Mouse (Mus musculus) heart, embryonic 12.5 days (tissue): ENCODE data around the gene Pdzd4. TPM values are rescaled to one million over a fixed set of nuclear protein-coding genes. Genes with fewer than 3 reads are reported as not detected.

Experiments
- ATAC-seq: fragments of 200-750 bp; cut with Nextera tagmentation; 2 replicates; pipeline ENCODE4 v1.8.0; 2017; ENCODE audit warnings: moderate TSS enrichment, moderate library complexity; ENCODE audit not compliant: insufficient number of reproducible peaks, low FRiP score
- H3K27ac ChIP-seq: fragments of 300-500 bp; sonication (generic); 2 replicates; pipeline ENCODE4 v1.5.1; 2016; ENCODE audit warnings: mild to moderate bottlenecking, moderate library complexity; ENCODE audit not compliant: poor library complexity, severe bottlenecking
- H3K27me3 ChIP-seq: fragments of 300-500 bp; sonication (generic); replicated peaks from 2 replicates; pipeline ENCODE4 v1.6.1; 2016; ENCODE audit warnings: mild to moderate bottlenecking, moderate library complexity
- H3K36me3 ChIP-seq: fragments of 300-500 bp; sonication (generic); 2 replicates; pipeline ENCODE4 v1.6.1; 2016; ENCODE audit warnings: mild to moderate bottlenecking, moderate library complexity
- H3K4me1 ChIP-seq: fragments of 300-500 bp; sonication (generic); replicated peaks from 2 replicates; pipeline ENCODE4 v1.6.1; 2016; ENCODE audit warnings: mild to moderate bottlenecking
- H3K4me2 ChIP-seq: fragments of 300-500 bp; sonication (generic); 2 replicates; pipeline ENCODE4 v1.6.1; 2016; ENCODE audit warnings: mild to moderate bottlenecking, moderate library complexity
- H3K4me3 ChIP-seq: fragments of 300-500 bp; sonication (generic); 2 replicates; pipeline ENCODE4 v1.5.1; 2016; ENCODE audit warnings: mild to moderate bottlenecking
- H3K9ac ChIP-seq: fragments of 300-500 bp; sonication (generic); 2 replicates; pipeline ENCODE4 v1.6.1; 2016; ENCODE audit warnings: mild to moderate bottlenecking, moderate library complexity
- H3K9me3 ChIP-seq: fragments of 300-500 bp; sonication (generic); replicated peaks from 2 replicates; pipeline ENCODE4 v1.6.1; 2016; ENCODE audit warnings: mild to moderate bottlenecking, moderate library complexity
- WGBS: fragments of 180-500 bp; shearing (Covaris S2); methylation state at CpG from one replicate; pipeline ENCODE4 v1.1.7; 2016; 5-methylcytosine and 5-hydroxymethylcytosine counted together
- polyA plus RNA-seq: library from polyadenylated mRNA; unstranded; fragments of >200 nt; fragmentation: Nextera tagmentation; extraction: Ambion mirVana; gene quantifications from 2 replicates; pipeline ENCODE4 v1.2.1, GENCODE M21; 2016

The Pdzd4 gene
- 0.42 and 0.54 TPM in 2 replicates for polyA plus RNA-seq

- H3K9ac ChIP-seq = peak within 1 kb of the TSS; percentile 64
- peak; percentile 63 for ATAC-seq
- H3K4me3 ChIP-seq = peak within 1 kb of the TSS; percentile 67
- 16% methylated on average over 76 of the region's 84 CpGs for WGBS
- H3K9me3 ChIP-seq = no peaks in the 10 kb centered on the region
- peaks cover 36% of the 10 kb centered on the region for H3K27me3 ChIP-seq
- H3K27ac ChIP-seq = no peak within 1 kb of the TSS
- H3K4me1 ChIP-seq = 0 out of 2 replicates have a peak, but pooled peaks cover 8% of the 10 kb centered on the region
- no peaks in the 10 kb centered on the region for H3K36me3 ChIP-seq
- peak within 1 kb of the TSS; percentile 88 for H3K4me2 ChIP-seq
Observed at GRCm38 (mm10) chrX:73824185-73825151, at the start of gene Pdzd4. TSS of gene Pdzd4 (minus strand) at chrX:73824969.

- Histone ChIP-seq H3K4me1 (no peaks in the 10 kb centered on the region), H3K27ac (no peak overlapping the region), H3K9ac (no peak overlapping the region), H3K36me3 (no peaks in the 10 kb centered on the region), H3K4me2 (no peak overlapping the region), H3K9me3 (no peaks in the 10 kb centered on the region), H3K27me3 (no peaks in the 10 kb centered on the region; the same call in 1 of the 2 replicates), H3K4me3 (no peak overlapping the region)
- 35% methylated on average over 1 of the region's 1 CpGs for WGBS
- ATAC-seq = no peak
Observed at GRCm38 (mm10) chrX:73871956-73872355, 47.2 kb upstream of the Pdzd4 start.

GRCm38 (mm10) chrX:73871474-73871873, 46.7 kb upstream of the Pdzd4 start:
- H3K4me1 ChIP-seq = no peaks in the 10 kb centered on the region
- H3K9ac ChIP-seq = no peak overlapping the region
- no peak for ATAC-seq
- no peak overlapping the region for H3K27ac ChIP-seq
- H3K36me3 ChIP-seq = no peaks in the 10 kb centered on the region
- H3K9me3 ChIP-seq = no peaks in the 10 kb centered on the region
- H3K27me3 ChIP-seq = no peaks in the 10 kb centered on the region; the same call in 1 of the 2 replicates
- no peak overlapping the region for H3K4me3 ChIP-seq
- no peak overlapping the region for H3K4me2 ChIP-seq

GRCm38 (mm10) chrX:73869334-73869733, 44.6 kb upstream of the Pdzd4 start:
- WGBS = 15% methylated on average over 5 of the region's 5 CpGs
- Histone ChIP-seq H3K36me3 (no peaks in the 10 kb centered on the region), H3K27me3 (no peaks in the 10 kb centered on the region), H3K9me3 (no peaks in the 10 kb centered on the region), H3K4me2 (no peak overlapping the region), H3K4me3 (no peak overlapping the region), H3K9ac (no peak overlapping the region), H3K4me1 (no peaks in the 10 kb centered on the region), H3K27ac (no peak overlapping the region)
- no peak for ATAC-seq

GRCm38 (mm10) chrX:73867852-73868251, 43.1 kb upstream of the Pdzd4 start:
- no peak overlapping the region for H3K4me2 ChIP-seq
- H3K9me3 ChIP-seq = no peaks in the 10 kb centered on the region
- 65% methylated on average over 1 of the region's 1 CpGs for WGBS
- H3K4me3 ChIP-seq = no peak overlapping the region
- H3K27ac ChIP-seq = no peak overlapping the region
- ATAC-seq = no peak
- H3K27me3 ChIP-seq = no peaks in the 10 kb centered on the region
- no peaks in the 10 kb centered on the region for H3K36me3 ChIP-seq
- H3K9ac ChIP-seq = no peak overlapping the region
- no peaks in the 10 kb centered on the region for H3K4me1 ChIP-seq

GRCm38 (mm10) chrX:73867256-73867655, 42.5 kb upstream of the Pdzd4 start:
- ATAC-seq = no peak
- no peaks in the 10 kb centered on the region; the same call in 1 of the 2 replicates for H3K27me3 ChIP-seq
- H3K27ac ChIP-seq = no peak overlapping the region
- H3K9ac ChIP-seq = no peak overlapping the region
- H3K4me3 ChIP-seq = no peak overlapping the region
- 32% methylated on average over 3 of the region's 3 CpGs for WGBS
- no peak overlapping the region for H3K4me2 ChIP-seq
- H3K4me1 ChIP-seq = no peaks in the 10 kb centered on the region
- H3K9me3 ChIP-seq = no peaks in the 10 kb centered on the region
- no peaks in the 10 kb centered on the region for H3K36me3 ChIP-seq

GRCm38 (mm10) chrX:73864692-73865091, 39.9 kb upstream of the Pdzd4 start:
- Histone ChIP-seq H3K27me3 (peaks cover 7% of the 10 kb centered on the region; the same call in 1 of the 2 replicates), H3K9me3 (no peaks in the 10 kb centered on the region), H3K4me1 (no peaks in the 10 kb centered on the region), H3K4me2 (no peak overlapping the region), H3K36me3 (no peaks in the 10 kb centered on the region), H3K9ac (no peak overlapping the region), H3K4me3 (no peak overlapping the region), H3K27ac (no peak overlapping the region)
- WGBS = 61% methylated on average over 3 of the region's 3 CpGs
- no peak for ATAC-seq

GRCm38 (mm10) chrX:73855087-73855408, 30.3 kb upstream of the Pdzd4 start:
- H3K27ac ChIP-seq = no peak overlapping the region
- no peak overlapping the region for H3K9ac ChIP-seq
- no peak overlapping the region for H3K4me2 ChIP-seq
- no peaks in the 10 kb centered on the region for H3K36me3 ChIP-seq
- H3K4me1 ChIP-seq = no peaks in the 10 kb centered on the region
- ATAC-seq = no peak
- H3K9me3 ChIP-seq = no peaks in the 10 kb centered on the region
- H3K4me3 ChIP-seq = no peak overlapping the region
- WGBS = 38% methylated on average over 3 of the region's 3 CpGs
- peaks cover 9% of the 10 kb centered on the region; the same call in 1 of the 2 replicates for H3K27me3 ChIP-seq

- no peaks in the 10 kb centered on the region for H3K4me1 ChIP-seq
- no peak overlapping the region for H3K4me3 ChIP-seq
- peaks cover 5% of the 10 kb centered on the region; the same call in 1 of the 2 replicates for H3K27me3 ChIP-seq
- no peaks in the 10 kb centered on the region for H3K36me3 ChIP-seq
- H3K4me2 ChIP-seq = no peak overlapping the region
- H3K9me3 ChIP-seq = no peaks in the 10 kb centered on the region
- no peak overlapping the region for H3K9ac ChIP-seq
- no peak overlapping the region for H3K27ac ChIP-seq
- no peak for ATAC-seq
- WGBS = 70% methylated on average over 9 of the region's 9 CpGs
Observed at GRCm38 (mm10) chrX:73854326-73855086, 29.7 kb upstream of the Pdzd4 start.

- ATAC-seq = no peak
- no peak overlapping the region for H3K9ac ChIP-seq
- H3K36me3 ChIP-seq = no peaks in the 10 kb centered on the region
- no peak overlapping the region for H3K27ac ChIP-seq
- no peaks in the 10 kb centered on the region for H3K4me1 ChIP-seq
- WGBS = 74% methylated on average over 3 of the region's 3 CpGs
- H3K4me3 ChIP-seq = no peak overlapping the region
- no peaks in the 10 kb centered on the region for H3K9me3 ChIP-seq
- H3K27me3 ChIP-seq = no peaks in the 10 kb centered on the region
- H3K4me2 ChIP-seq = no peak overlapping the region
Observed at GRCm38 (mm10) chrX:73836691-73837090, 11.9 kb upstream of the Pdzd4 start.

- no peak for ATAC-seq
- H3K4me3 ChIP-seq = no peak overlapping the region
- no peak overlapping the region for H3K4me2 ChIP-seq
- H3K27me3 ChIP-seq = no peaks in the 10 kb centered on the region
- 60% methylated on average over 1 of the region's 1 CpGs for WGBS
- no peak overlapping the region for H3K9ac ChIP-seq
- no peaks in the 10 kb centered on the region for H3K36me3 ChIP-seq
- no peak overlapping the region for H3K27ac ChIP-seq
- H3K4me1 ChIP-seq = no peaks in the 10 kb centered on the region
- no peaks in the 10 kb centered on the region for H3K9me3 ChIP-seq
Observed at GRCm38 (mm10) chrX:73835731-73836130, 11.0 kb upstream of the Pdzd4 start.
